Mouse (Mus musculus): ENCODE results near the gene Zfp784.

Zfp784 gene

GRCm38 (mm10) chr7:4993999-4994788 is 44.1 kb downstream of the Zfp784 start:
- intact Hi-C loops (cut with DNase I) = loop anchor here (10.0 kb wide), 1 partner anchor 49 kb away; no protein-coding TSS in a partner anchor

- intact Hi-C loops (cut with DNase I) = loop anchor here (10.0 kb wide), 1 partner anchor 49 kb away; no protein-coding TSS in a partner anchor
Measured at GRCm38 (mm10) chr7:4993347-4993998, 44.8 kb downstream of the Zfp784 start.

GRCm38 (mm10) chr7:4988250-4988649 is 50.0 kb downstream of the Zfp784 start:
- intact Hi-C loops (cut with DNase I) = no loop called here

All from adrenal gland (tissue).